Mouse (Mus musculus) C2C12 (cell line): Measurements from ENCODE around the gene G2e3.

Experiments used
- CEBPB ChIP-seq: IDR thresholded peaks from one replicate; pipeline ENCODE4 v1.6.1; 2011; ENCODE audit warnings: low read depth, mild to moderate bottlenecking, control low read depth, moderate library complexity
- CTCF ChIP-seq: IDR thresholded peaks from one replicate; pipeline ENCODE4 v1.5.1; 2011; ENCODE audit not compliant: control insufficient read depth, insufficient read depth, insufficient read length
- FOSL1 ChIP-seq: IDR thresholded peaks from one replicate; pipeline ENCODE4 v1.8.0; 2011; ENCODE audit warnings: mild to moderate bottlenecking, low read length; ENCODE audit not compliant: poor library complexity, insufficient read depth, severe bottlenecking
- MAX ChIP-seq: IDR thresholded peaks from one replicate; pipeline ENCODE4 v1.6.1; 2011; ENCODE audit warnings: mild to moderate bottlenecking, control low read depth
- MYOD1 ChIP-seq: IDR thresholded peaks from one replicate; pipeline ENCODE4 v1.6.1; 2011; ENCODE audit warnings: low read depth; ENCODE audit not compliant: control insufficient read depth, insufficient read length
- MYOG ChIP-seq: IDR thresholded peaks from one replicate; pipeline ENCODE4 v1.6.1; 2011; ENCODE audit not compliant: control insufficient read depth, insufficient read length; ENCODE audit errors: extremely low read depth
- USF1 ChIP-seq: IDR thresholded peaks from one replicate; pipeline ENCODE4 v1.6.1; 2011; ENCODE audit warnings: low read depth, mild to moderate bottlenecking, control low read depth, moderate library complexity

GRCm38 (mm10) chr12:51402060-51402698 is 54.3 kb downstream of the G2e3 start:
- TF ChIP-seq CTCF = no peak
- no peak for TF ChIP-seq FOSL1
- TF ChIP-seq CEBPB = no peak
- TF ChIP-seq MYOG = no peak
- no peak for TF ChIP-seq USF1
- no peak for TF ChIP-seq MAX
- TF ChIP-seq MYOD1 = no peak
